In genomic region chr6:51878551-51878950, GRCm38 (mm10) we compare ENCODE assay signal across 14 mouse cellular contexts.
A peak's percentile ranks its signal among the peaks of the same experiment; 100 is the strongest.
DNase-seq lines count a peak whose midpoint lies in the region; ATAC-seq and TF ChIP-seq lines count a peak whose summit lies in the region.
"Had no signal": no experiment of that assay in that cellular context is flagged by ENCODE, and none has a peak within 500 bp of the region (broad histone marks: within the 10 kb centered on the region; RNA-seq: fewer than 3 reads in every experiment).

No protein-coding gene starts in this region.

- H3K9me3 ChIP-seq in liver, embryonic 11.5 days (ENCODE audit: control insufficient read depth, low read length), result no peaks in the 10 kb centered on the region
- no peaks in the 10 kb centered on the region for H3K9me3 ChIP-seq in liver, postnatal 0 days (ENCODE audit: low read length)
- no peaks in the 10 kb centered on the region for H3K9me3 ChIP-seq in MEL (replicated peaks; ENCODE audit: insufficient read depth, low read length)
- H3K9me3 ChIP-seq: hindbrain, embryonic 10.5 days; stomach, embryonic 15.5 days had no signal

- ATAC-seq in liver, embryonic 11.5 days (replicated peaks; ENCODE audit: low FRiP score), result 0 out of 2 replicates have a peak, but pooled peaks have one; percentile 26
- no peak for ATAC-seq in liver, postnatal 0 days
- ATAC-seq: inflammation-experienced regulatory T-cells, adult 6 months; Patski had no signal

- no peaks in the 10 kb centered on the region for H3K79me2 ChIP-seq in MEL (ENCODE audit: control insufficient read depth, insufficient read depth, low read length, poor library complexity)

- TF ChIP-seq CTCF in liver, postnatal 0 days (IDR thresholded peaks at IDR 0.05; ENCODE audit: low read depth), result no peak
- no peak for TF ChIP-seq CTCF in MEL (IDR thresholded peaks at IDR 0.05 in 2 of 3, conservative IDR thresholded peaks at IDR 0.05 in 1 of 3; ENCODE audit: control insufficient read depth in 1 of 3, insufficient read depth in 1 of 3, low read depth in 2 of 3, low read length in 3 of 3, poor library complexity in 1 of 3, severe bottlenecking in 1 of 3)
- no peak for TF ChIP-seq CTCF in kidney, adult 2 months (conservative IDR thresholded peaks at IDR 0.05; ENCODE audit: insufficient read depth, insufficient read length, low read depth, low read length)

- H3K4me1 ChIP-seq in liver, embryonic 11.5 days (replicated peaks; ENCODE audit: control insufficient read depth, insufficient read depth, low read length), result peaks cover 31% of the 10 kb centered on the region
- H3K4me1 ChIP-seq in liver, postnatal 0 days (ENCODE audit: insufficient read depth), result peaks cover 9% of the 10 kb centered on the region
- H3K4me1 ChIP-seq in MEL (ENCODE audit: control insufficient read depth in 1 of 2, insufficient read depth in 2 of 2, low read length in 2 of 2), result peaks cover 12 to 14% of the 10 kb centered on the region in 2 experiments
- H3K4me1 ChIP-seq in kidney, adult 2 months (ENCODE audit: control insufficient read depth, insufficient read depth, low read length), result peaks cover 8% of the 10 kb centered on the region; the same call in 1 of the 2 replicates

- no peak overlapping the region for H3K27ac ChIP-seq in liver, embryonic 11.5 days (ENCODE audit: low read depth, low read length)
- no peak overlapping the region for H3K27ac ChIP-seq in liver, postnatal 0 days (ENCODE audit: low read depth)
- H3K27ac ChIP-seq in MEL (ENCODE audit: control insufficient read depth, low read depth, low read length), result no peak overlapping the region
- no peak overlapping the region for H3K27ac ChIP-seq in kidney, adult 2 months (ENCODE audit: insufficient read depth, low read depth, low read length)
- H3K27ac ChIP-seq: hindbrain, embryonic 10.5 days; stomach, embryonic 15.5 days had no signal

- no peak; the same call in 1 of the 2 replicates for TF ChIP-seq EP300 in liver, postnatal 0 days (IDR thresholded peaks at IDR 0.05; ENCODE audit: low read depth)
- no peak for TF ChIP-seq EP300 in MEL (IDR thresholded peaks at IDR 0.05; ENCODE audit: low read depth in 1 of 2, low read length in 2 of 2)

- H3K36me3 ChIP-seq in liver, embryonic 11.5 days (ENCODE audit: control insufficient read depth, insufficient read depth, low read length), result no peaks in the 10 kb centered on the region
- no peaks in the 10 kb centered on the region for H3K36me3 ChIP-seq in liver, postnatal 0 days (replicated peaks; ENCODE audit: insufficient read depth, low read length)
- H3K36me3 ChIP-seq in MEL (ENCODE audit: control insufficient read depth in 1 of 2, insufficient read depth in 2 of 2, low read length in 2 of 2), result peaks cover 0 to 18% of the 10 kb centered on the region in 2 experiments; a peak in 2 of 4 replicates
- H3K36me3 ChIP-seq in kidney, adult 2 months (ENCODE audit: control insufficient read depth, insufficient read depth, low read length), result no peaks in the 10 kb centered on the region
- H3K36me3 ChIP-seq: hindbrain, embryonic 10.5 days; stomach, embryonic 15.5 days had no signal

- 55% methylated on average over 2 of the region's 2 CpGs for WGBS in liver, embryonic 11.5 days
- 74% methylated on average over 2 of the region's 2 CpGs for WGBS in liver, postnatal 0 days (ENCODE audit: insufficient replicate concordance)
- 87% methylated on average over 2 of the region's 2 CpGs for WGBS in kidney, adult 2 months

- no peak overlapping the region for H3K9ac ChIP-seq in liver, embryonic 11.5 days (ENCODE audit: low read depth, low read length)
- H3K9ac ChIP-seq in liver, postnatal 0 days (replicated peaks), result no peak overlapping the region
- no peak overlapping the region for H3K9ac ChIP-seq in MEL (ENCODE audit: control insufficient read depth, low read depth, low read length, poor library complexity, severe bottlenecking)
- H3K9ac ChIP-seq: stomach, embryonic 15.5 days had no signal

- no peak overlapping the region for H3K4me2 ChIP-seq in liver, embryonic 11.5 days
- no peak overlapping the region for H3K4me2 ChIP-seq in liver, postnatal 0 days (ENCODE audit: low read depth, low read length)
- H3K4me2 ChIP-seq: stomach, embryonic 15.5 days had no signal

- no peak for TF ChIP-seq POLR2A in MEL (IDR thresholded peaks at IDR 0.05; ENCODE audit: control insufficient read depth in 1 of 2, insufficient read depth in 1 of 2, low read depth in 1 of 2, low read length in 2 of 2, poor library complexity in 1 of 2)
- no peak for TF ChIP-seq POLR2A in kidney, adult 2 months (IDR thresholded peaks at IDR 0.05; ENCODE audit: low read depth, low read length)

- no peak for DNase-seq in liver, embryonic 11.5 days (ENCODE audit: low spot score)
- no peak for DNase-seq in liver, postnatal 0 days
- no peak for DNase-seq in MEL (ENCODE audit: low read depth, low spot score)
- DNase-seq in kidney, adult 2 months, result peak; percentile 64
- DNase-seq in kidney, postnatal 4 days, result peak; percentile 13 to 33
- no peak for DNase-seq in thymus, adult 18-20 months
- no peak for DNase-seq in left cerebral cortex, adult 9 months (ENCODE audit: low spot score in 2 of 2)
- DNase-seq: cerebellum, postnatal 14 days; layer of hippocampus, adult 9-11 months; thymus, postnatal 14 days had no signal

- no peak for TF ChIP-seq RAD21 in MEL (IDR thresholded peaks at IDR 0.05; ENCODE audit: low read depth, low read length)

- no peak overlapping the region for H3K4me3 ChIP-seq in liver, embryonic 11.5 days (ENCODE audit: low read depth, low read length)
- no peak overlapping the region for H3K4me3 ChIP-seq in liver, postnatal 0 days (ENCODE audit: low read depth, low read length)
- no peak overlapping the region for H3K4me3 ChIP-seq in MEL (ENCODE audit: control insufficient read depth in 1 of 2, insufficient read depth in 1 of 2, low read depth in 2 of 2, low read length in 2 of 2)
- H3K4me3 ChIP-seq in kidney, adult 2 months (ENCODE audit: insufficient read depth, low read depth, low read length), result no peak overlapping the region
- H3K4me3 ChIP-seq: hindbrain, embryonic 10.5 days; stomach, embryonic 15.5 days had no signal

- no peaks in the 10 kb centered on the region for H3K27me3 ChIP-seq in liver, embryonic 11.5 days (replicated peaks; ENCODE audit: control insufficient read depth, insufficient read depth, low read length)
- no peaks in the 10 kb centered on the region for H3K27me3 ChIP-seq in liver, postnatal 0 days (ENCODE audit: insufficient read depth, low read length)
- H3K27me3 ChIP-seq in MEL (ENCODE audit: control insufficient read depth in 1 of 2, insufficient read depth in 2 of 2, low read length in 2 of 2), result no peaks in the 10 kb centered on the region
- H3K27me3 ChIP-seq in kidney, adult 2 months (replicated peaks; ENCODE audit: control insufficient read depth, insufficient read depth, low read length), result no peaks in the 10 kb centered on the region
- H3K27me3 ChIP-seq: Patski; stomach, embryonic 15.5 days had no signal

TF ChIP-seq in MEL, 35 proteins besides CTCF, POLR2A, EP300 and RAD21:
- TF ChIP-seq GATA1 (IDR thresholded peaks at IDR 0.05; ENCODE audit: low read depth, low read length) (0 out of 2 replicates have a peak, but pooled peaks have one; percentile 17), ZNF384 (IDR thresholded peaks at IDR 0.05; ENCODE audit: low read depth, low read length) (no peak), MAFK (IDR thresholded peaks at IDR 0.05; ENCODE audit: borderline replicate concordance, low read depth, low read length) (no peak), SMC3 (IDR thresholded peaks at IDR 0.05; ENCODE audit: low read depth, low read length) (no peak)

Comparison
In these comparisons a context has a peak if more than half of its experiments do, and no peak if none do; other contexts are left out.
1. DNase-seq: peak in kidney, adult 2 months (single experiment) and kidney, postnatal 4 days (2 of 2); none in liver, embryonic 11.5 days (single experiment), liver, postnatal 0 days (single experiment), MEL (single experiment), thymus, adult 18-20 months (0 of 2) and left cerebral cortex, adult 9 months (0 of 2).